In genomic region chr2:122725604-122726003, GRCm38 (mm10) we compare ENCODE assay signal across 8 mouse cellular contexts. TPM values are rescaled to one million over a fixed set of nuclear protein-coding genes. Genes with fewer than 3 reads are reported as not detected.
DNase-seq lines count a peak whose midpoint lies in the region; TF ChIP-seq lines count a peak whose summit lies in the region.

No protein-coding gene starts in this region.

- no peak overlapping the region for H3K4me3 ChIP-seq in gastrocnemius, adult 2 months
- H3K4me3 ChIP-seq in cortical plate, adult 2 months (ENCODE audit: insufficient read depth, low read length), result no peak overlapping the region

- peak; percentile 58 for DNase-seq in gastrocnemius, adult 2 months
- DNase-seq in gastrocnemius, postnatal 25 days, result no peak
- peak; percentile 15 for DNase-seq in ovary, postnatal 36 days (ENCODE audit: low spot score)
- DNase-seq in ovary, postnatal 14 days (ENCODE audit: low spot score), result no peak
- peak; percentile 50 for DNase-seq in lung, postnatal 36 days
- peak; percentile 57 for DNase-seq in thymus, postnatal 25 days
- DNase-seq in left cerebral cortex, postnatal 14 days (ENCODE audit: low spot score in 2 of 2), result no peak

- intact Hi-C loops in gastrocnemius, adult 2 months (cut with DNase I), result loop anchor here (1.0 kb wide), 1 partner anchor 27 kb away; no protein-coding TSS in a partner anchor
- intact Hi-C loops in left cerebral cortex, postnatal 14 days (cut with DNase I), result no loop called here

- no peaks in the 10 kb centered on the region for H3K4me1 ChIP-seq in cortical plate, adult 2 months (ENCODE audit: control insufficient read depth, insufficient read depth, low read length)

- H3K27ac ChIP-seq in gastrocnemius, adult 2 months, result no peak overlapping the region
- no peak overlapping the region for H3K27ac ChIP-seq in cortical plate, adult 2 months (ENCODE audit: insufficient read depth, low read length)

- TF ChIP-seq POLR2A in cortical plate, adult 2 months (IDR thresholded peaks at IDR 0.05; ENCODE audit: extremely low read depth, insufficient read depth, low read length), result no peak

- peak; percentile 73 for TF ChIP-seq CTCF in gastrocnemius, adult 2 months (IDR thresholded peaks at IDR 0.05)
- peak; percentile 32; the same call in 1 of the 2 replicates for TF ChIP-seq CTCF in cortical plate, adult 2 months (IDR thresholded peaks at IDR 0.05; ENCODE audit: extremely low read depth, insufficient read depth, low read length)

RNA-seq across cellular contexts. Expression of gene Bloc1s6, which starts 12.7 kb away (rescaled TPM):
- 10 to 100 TPM; 14.5 to 20.6 TPM for total RNA-seq in gastrocnemius, adult 2 months (2021)
- 10 to 100 TPM; 14.7 to 17.2 TPM for total RNA-seq in gastrocnemius, postnatal 25 days (2021)
- 35.9 and 36.7 TPM in 2 replicates for polyA plus RNA-seq in cortical plate, adult 2 months (2012; rRNA removed)
- 10 to 100 TPM; 38.6 to 40.1 TPM for total RNA-seq in left cerebral cortex, postnatal 14 days (2021)

RNA-seq across cellular contexts. Expression of gene Slc30a4, which starts 23.1 kb away (rescaled TPM):
- 10 to 100 TPM; 14.4 to 14.8 TPM for total RNA-seq in gastrocnemius, adult 2 months (2021)
- 10 to 100 TPM; 12.0 to 13.3 TPM for total RNA-seq in gastrocnemius, postnatal 25 days (2021)
- polyA plus RNA-seq in cortical plate, adult 2 months (2012; rRNA removed), result 25.9 and 26.7 TPM in 2 replicates
- total RNA-seq in left cerebral cortex, postnatal 14 days (2021), result 10 to 100 TPM; 38.0 to 40.9 TPM

RNA-seq across cellular contexts. Expression of gene Sqor, which starts 39.4 kb away (rescaled TPM):
- total RNA-seq in gastrocnemius, adult 2 months (2021), result 10 to 100 TPM; 30.5 to 30.9 TPM
- total RNA-seq in gastrocnemius, postnatal 25 days (2021), result 10 to 100 TPM; 15.3 to 26.4 TPM
- 6.6 and 7.6 TPM in 2 replicates for polyA plus RNA-seq in cortical plate, adult 2 months (2012; rRNA removed)
- total RNA-seq in left cerebral cortex, postnatal 14 days (2021), result 1 to 10 TPM; 3.8 to 4.3 TPM

Comparison
In these comparisons a context has a peak if more than half of its experiments do, and no peak if none do; other contexts are left out.
1. DNase-seq: peak in gastrocnemius, adult 2 months (single experiment), ovary, postnatal 36 days (single experiment), lung, postnatal 36 days (single experiment) and thymus, postnatal 25 days (single experiment); none in gastrocnemius, postnatal 25 days (single experiment), ovary, postnatal 14 days (single experiment) and left cerebral cortex, postnatal 14 days (0 of 2).